Mouse (Mus musculus) embryonic facial prominence, embryonic 15.5 days (tissue): ENCODE data around the gene Extl2. TPM values are rescaled to one million over a fixed set of nuclear protein-coding genes. Genes with fewer than 3 reads are reported as not detected.
A peak's percentile ranks its signal among the peaks of the same experiment; 100 is the strongest.

ENCODE experiments used
- ATAC-seq: fragments of 200-750 bp; cut with Nextera tagmentation; 2 replicates; pipeline ENCODE4 v1.8.0; 2017; ENCODE audit warnings: low read depth, moderate TSS enrichment; ENCODE audit not compliant: insufficient number of reproducible peaks, low FRiP score, low TSS enrichment
- H3K27ac ChIP-seq: fragments of 300-500 bp; sonication (generic); replicated peaks from 2 replicates; pipeline ENCODE4 v1.5.1; 2015; ENCODE audit warnings: mild to moderate bottlenecking, inconsistent platforms
- H3K27me3 ChIP-seq: fragments of 300-500 bp; sonication (generic); 2 replicates; pipeline ENCODE4 v1.6.1; 2015; ENCODE audit warnings: inconsistent platforms
- H3K36me3 ChIP-seq: fragments of 300-500 bp; sonication (generic); 2 replicates; pipeline ENCODE4 v1.6.1; 2015; ENCODE audit warnings: mild to moderate bottlenecking, inconsistent platforms
- H3K4me1 ChIP-seq: fragments of 300-500 bp; sonication (generic); 2 replicates; pipeline ENCODE4 v1.6.1; 2015; ENCODE audit warnings: inconsistent platforms
- H3K4me2 ChIP-seq: fragments of 300-500 bp; sonication (generic); replicated peaks from 2 replicates; pipeline ENCODE4 v1.6.1; 2015; ENCODE audit warnings: mild to moderate bottlenecking, inconsistent platforms
- H3K4me3 ChIP-seq: fragments of 300-500 bp; sonication (generic); replicated peaks from 2 replicates; pipeline ENCODE4 v1.5.1; 2015; ENCODE audit warnings: mild to moderate bottlenecking, inconsistent platforms
- H3K9ac ChIP-seq: fragments of 300-500 bp; sonication (generic); 2 replicates; pipeline ENCODE4 v1.6.1; 2015; ENCODE audit warnings: inconsistent platforms
- H3K9me3 ChIP-seq: fragments of 300-500 bp; sonication (generic); replicated peaks from 2 replicates; pipeline ENCODE4 v1.6.1; 2016; ENCODE audit warnings: inconsistent platforms
- WGBS: fragments of 180-500 bp; shearing (Covaris S2); methylation state at CpG from one replicate; pipeline ENCODE4 v1.1.7; 2015; 5-methylcytosine and 5-hydroxymethylcytosine counted together
- polyA plus RNA-seq: library from polyadenylated mRNA; unstranded; fragments of >200 nt; fragmentation: Nextera tagmentation; extraction: Ambion mirVana; gene quantifications from 2 replicates; pipeline ENCODE4 v1.2.1, GENCODE M21; 2015

The Extl2 gene
- polyA plus RNA-seq, 1 experiment from 2014 or later, result 18.5 TPM

DNA sequence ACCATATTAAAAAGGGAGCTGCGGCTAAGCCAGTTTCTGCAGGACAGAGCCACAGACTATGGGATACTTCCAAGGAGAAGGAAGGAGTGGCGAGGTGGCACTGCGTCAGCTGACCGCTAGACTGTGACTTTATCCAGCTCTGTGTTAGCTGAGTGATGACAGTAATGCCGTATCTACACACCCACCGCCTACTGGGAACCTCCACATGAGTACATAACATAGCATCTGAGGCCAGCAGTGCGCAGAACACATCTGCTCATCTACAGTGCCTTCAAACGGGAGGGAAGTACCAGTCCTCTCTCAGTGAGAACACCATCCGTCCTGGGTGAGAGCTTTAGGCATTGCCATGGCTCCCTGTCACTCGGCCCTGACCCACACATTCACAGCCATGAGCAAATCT lies 32.3 kb upstream of the Extl2 start:
- H3K4me1 ChIP-seq, result no peaks in the 10 kb centered on the region
- no peak for ATAC-seq
- WGBS, result 88% methylated on average over 10 of the region's 10 CpGs
- H3K9me3 ChIP-seq, result no peaks in the 10 kb centered on the region
- no peak overlapping the region for H3K9ac ChIP-seq
- no peak overlapping the region for H3K4me3 ChIP-seq
- no peak overlapping the region for H3K4me2 ChIP-seq
- H3K27ac ChIP-seq, result no peak overlapping the region
- peaks cover 45% of the 10 kb centered on the region for H3K36me3 ChIP-seq
- H3K27me3 ChIP-seq, result no peaks in the 10 kb centered on the region

DNA sequence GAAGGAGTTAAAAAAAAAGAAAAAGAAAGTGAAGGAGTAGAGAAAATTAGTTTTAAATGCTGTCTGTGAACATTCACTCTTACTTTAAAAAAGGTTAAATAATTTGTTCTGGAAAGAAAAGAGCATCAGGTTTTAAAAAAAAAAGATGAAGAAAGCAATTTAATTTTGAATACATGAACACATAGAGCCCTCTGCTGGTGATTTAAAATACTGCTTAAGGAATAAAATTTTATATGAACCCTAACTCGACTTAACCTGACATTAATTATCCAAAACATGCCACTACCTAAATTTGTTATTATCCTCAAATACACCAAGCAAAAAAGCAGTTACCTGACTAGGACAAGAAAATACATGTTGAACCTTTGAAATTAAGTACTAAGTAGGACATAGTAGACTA lies 28.3 kb upstream of the Extl2 start:
- no peaks in the 10 kb centered on the region for H3K9me3 ChIP-seq
- H3K27ac ChIP-seq, result no peak overlapping the region
- H3K4me2 ChIP-seq, result no peak overlapping the region
- H3K4me3 ChIP-seq, result no peak overlapping the region
- ATAC-seq, result no peak
- no peaks in the 10 kb centered on the region for H3K4me1 ChIP-seq
- 11% methylated on average over 1 of the region's 1 CpGs for WGBS
- H3K36me3 ChIP-seq, result peaks cover 52% of the 10 kb centered on the region
- H3K27me3 ChIP-seq, result no peaks in the 10 kb centered on the region
- no peak overlapping the region for H3K9ac ChIP-seq

DNA sequence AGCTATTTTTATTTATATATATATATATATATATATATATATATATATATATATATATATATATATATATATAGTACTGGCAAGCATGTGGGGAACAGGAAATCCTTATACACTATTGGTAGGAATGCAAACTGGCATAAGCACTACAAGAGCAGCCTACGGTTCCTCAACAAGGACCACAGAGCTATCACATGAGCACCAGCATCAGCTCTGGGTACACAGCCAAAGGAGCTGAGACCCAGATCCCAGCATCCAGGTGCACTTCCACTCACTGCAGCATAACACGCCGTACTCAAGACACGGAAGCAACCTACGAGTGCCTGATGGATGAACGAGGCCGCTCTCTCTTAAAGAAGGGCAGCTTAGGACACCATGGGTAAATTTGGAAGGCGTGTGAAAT lies 24.0 kb upstream of the Extl2 start:
- no peak overlapping the region for H3K9ac ChIP-seq
- no peaks in the 10 kb centered on the region for H3K27me3 ChIP-seq
- no peak for ATAC-seq
- peaks cover 47% of the 10 kb centered on the region for H3K36me3 ChIP-seq
- H3K4me1 ChIP-seq, result no peaks in the 10 kb centered on the region
- no peak overlapping the region for H3K27ac ChIP-seq
- H3K4me2 ChIP-seq, result no peak overlapping the region
- 92% methylated on average over 8 of the region's 8 CpGs for WGBS
- H3K9me3 ChIP-seq, result no peaks in the 10 kb centered on the region
- no peak overlapping the region for H3K4me3 ChIP-seq

DNA sequence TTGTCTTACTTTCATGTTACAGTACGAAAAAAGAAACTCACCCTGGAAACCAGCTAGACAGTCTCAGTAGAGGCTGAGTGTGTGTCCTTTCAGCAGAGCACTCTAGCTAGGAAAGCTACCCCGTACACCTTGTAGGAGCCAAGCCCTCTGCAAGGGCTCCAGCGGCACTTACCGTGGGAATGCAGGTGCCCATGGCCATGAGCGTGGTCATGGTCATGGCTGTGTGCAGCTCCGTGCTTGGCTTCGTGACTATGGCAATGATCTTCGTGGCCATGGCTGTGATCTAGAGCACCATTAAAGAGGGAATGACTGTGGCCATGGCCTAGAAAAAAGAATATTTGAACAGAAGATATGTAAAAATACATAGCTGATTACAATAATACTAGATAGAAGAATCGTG lies 22.6 kb upstream of the Extl2 start:
- Histone ChIP-seq H3K4me2 (no peak overlapping the region), H3K9me3 (no peaks in the 10 kb centered on the region), H3K4me1 (no peaks in the 10 kb centered on the region), H3K27me3 (no peaks in the 10 kb centered on the region), H3K4me3 (no peak overlapping the region), H3K36me3 (peaks cover 48% of the 10 kb centered on the region), H3K27ac (no peak overlapping the region), H3K9ac (no peak overlapping the region)
- WGBS, result 93% methylated on average over 9 of the region's 9 CpGs
- no peak for ATAC-seq

DNA sequence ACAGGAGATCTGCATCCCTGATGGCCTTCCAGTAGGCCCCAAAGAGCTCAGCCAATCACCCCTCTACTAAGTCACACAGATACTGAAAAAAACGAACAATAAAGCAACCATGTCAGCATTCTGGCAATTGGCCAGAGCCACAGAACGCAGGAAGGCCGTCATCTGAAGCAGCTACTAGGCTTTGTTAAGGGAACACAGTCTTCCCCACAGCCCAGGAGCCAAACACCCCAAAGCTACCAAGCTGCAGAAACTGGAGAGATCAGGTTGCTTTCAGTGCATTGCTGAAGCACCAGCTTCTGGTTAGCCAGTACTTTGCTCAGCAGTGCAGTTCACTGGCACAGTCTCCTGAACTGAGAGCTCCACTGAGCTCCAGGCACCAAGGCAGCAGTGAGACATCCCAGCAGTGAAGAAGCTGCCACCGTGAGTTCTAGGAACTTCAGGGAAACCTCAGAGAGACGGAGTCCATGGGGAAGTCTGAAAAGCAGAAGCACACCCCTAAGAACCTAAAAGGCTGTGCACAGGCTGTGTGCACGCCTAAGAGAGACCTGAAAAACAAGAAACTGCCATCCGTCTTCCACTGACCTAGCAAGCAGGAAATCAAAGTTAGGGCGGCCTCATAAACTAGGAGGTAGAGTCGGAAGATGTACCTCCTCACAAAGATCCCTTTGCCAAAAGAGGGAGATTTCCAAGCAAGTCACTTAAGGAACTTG lies 21.9 kb upstream of the Extl2 start:
- H3K27me3 ChIP-seq, result no peaks in the 10 kb centered on the region
- H3K36me3 ChIP-seq, result peaks cover 45% of the 10 kb centered on the region

DNA sequence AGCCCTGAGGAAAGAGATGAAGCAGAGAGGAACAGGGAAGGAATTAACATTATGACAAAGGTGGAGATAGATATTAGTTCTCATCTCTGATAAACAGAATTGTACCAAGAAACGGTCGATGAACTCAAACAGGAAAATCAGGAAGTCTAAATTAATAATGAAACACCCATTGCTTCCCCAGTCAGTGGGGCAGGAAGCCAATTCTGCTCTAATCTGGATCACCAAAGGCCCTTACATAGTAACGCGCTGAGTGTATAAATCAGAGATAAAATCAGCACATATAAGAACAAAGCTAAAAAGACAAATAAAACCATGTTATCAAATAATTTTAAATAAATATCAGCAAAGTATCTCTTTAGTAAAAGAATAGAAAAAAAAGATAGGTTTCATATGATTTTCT lies 15.2 kb upstream of the Extl2 start:
- no peak overlapping the region for H3K27ac ChIP-seq
- ATAC-seq, result no peak
- H3K4me3 ChIP-seq, result no peak overlapping the region
- 0 out of 2 replicates have a peak, but pooled peaks cover 3% of the 10 kb centered on the region for H3K4me1 ChIP-seq
- peaks cover 10% of the 10 kb centered on the region; the same call in 1 of the 2 replicates for H3K36me3 ChIP-seq
- no peaks in the 10 kb centered on the region for H3K9me3 ChIP-seq
- WGBS, result 72% methylated on average over 4 of the region's 4 CpGs
- H3K4me2 ChIP-seq, result no peak overlapping the region
- H3K27me3 ChIP-seq, result no peaks in the 10 kb centered on the region
- H3K9ac ChIP-seq, result no peak overlapping the region

More for the DNA sequence above, 21.9 kb upstream of the Extl2 start:
- H3K4me3 ChIP-seq, result no peak overlapping the region
- H3K9ac ChIP-seq, result no peak overlapping the region
- WGBS, result 60% methylated on average over 9 of the region's 9 CpGs
- H3K9me3 ChIP-seq, result no peaks in the 10 kb centered on the region
- no peak overlapping the region; the same call in 1 of the 2 replicates for H3K27ac ChIP-seq
- no peaks in the 10 kb centered on the region for H3K4me1 ChIP-seq
- H3K4me2 ChIP-seq, result no peak overlapping the region
- no peak for ATAC-seq

DNA sequence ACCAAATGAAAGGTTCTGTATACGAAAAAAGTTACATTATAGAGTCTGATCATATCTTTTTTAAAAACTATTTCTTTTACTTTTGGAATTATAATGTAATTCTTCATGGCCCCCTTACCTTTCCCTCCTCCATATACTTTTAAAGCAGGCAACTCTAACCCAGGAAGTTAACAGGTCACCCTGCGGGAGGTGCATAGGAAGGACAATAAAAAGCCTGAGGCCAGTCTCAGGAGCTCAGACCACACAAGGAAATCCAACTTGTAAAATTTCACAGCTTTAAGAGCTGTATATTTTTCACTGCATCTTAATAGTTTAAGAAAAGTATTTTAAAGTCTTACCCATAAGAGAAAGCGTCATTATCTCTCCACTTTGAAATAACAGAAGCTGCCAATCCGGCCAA lies 14.7 kb upstream of the Extl2 start:
- no peaks in the 10 kb centered on the region for H3K27me3 ChIP-seq
- H3K4me3 ChIP-seq, result no peak overlapping the region
- 75% methylated on average over 4 of the region's 4 CpGs for WGBS
- H3K4me2 ChIP-seq, result no peak overlapping the region
- 0 out of 2 replicates have a peak, but pooled peaks cover 3% of the 10 kb centered on the region for H3K4me1 ChIP-seq
- ATAC-seq, result no peak
- H3K27ac ChIP-seq, result no peak overlapping the region
- no peaks in the 10 kb centered on the region for H3K9me3 ChIP-seq
- peaks cover 11% of the 10 kb centered on the region; the same call in 1 of the 2 replicates for H3K36me3 ChIP-seq
- H3K9ac ChIP-seq, result no peak overlapping the region

DNA sequence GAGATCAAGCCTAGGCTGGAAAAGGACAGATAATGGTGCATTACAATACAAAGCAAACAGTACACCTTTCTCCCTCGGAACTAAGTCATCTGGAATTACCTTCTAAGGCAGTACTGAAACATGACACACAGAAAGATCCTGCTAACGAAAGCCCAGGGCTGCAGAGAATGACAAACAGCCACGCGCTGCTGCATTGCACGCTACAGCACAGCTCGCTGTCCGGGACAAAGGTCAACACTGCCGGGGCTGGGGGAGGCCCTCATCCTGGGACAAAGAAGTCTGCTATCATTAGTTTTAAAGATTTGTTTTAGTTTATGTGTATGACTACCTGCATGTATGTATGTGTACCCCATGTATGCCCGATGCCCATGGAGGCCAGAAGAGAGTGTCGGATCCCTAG lies 14.2 kb upstream of the Extl2 start:
- peaks cover 15% of the 10 kb centered on the region for H3K36me3 ChIP-seq
- no peak overlapping the region for H3K27ac ChIP-seq
- no peaks in the 10 kb centered on the region for H3K27me3 ChIP-seq
- no peak for ATAC-seq
- no peak overlapping the region for H3K4me3 ChIP-seq
- H3K9me3 ChIP-seq, result no peaks in the 10 kb centered on the region
- H3K4me1 ChIP-seq, result 0 out of 2 replicates have a peak, but pooled peaks cover 3% of the 10 kb centered on the region
- no peak overlapping the region for H3K4me2 ChIP-seq
- no peak overlapping the region for H3K9ac ChIP-seq
- 63% methylated on average over 10 of the region's 10 CpGs for WGBS

DNA sequence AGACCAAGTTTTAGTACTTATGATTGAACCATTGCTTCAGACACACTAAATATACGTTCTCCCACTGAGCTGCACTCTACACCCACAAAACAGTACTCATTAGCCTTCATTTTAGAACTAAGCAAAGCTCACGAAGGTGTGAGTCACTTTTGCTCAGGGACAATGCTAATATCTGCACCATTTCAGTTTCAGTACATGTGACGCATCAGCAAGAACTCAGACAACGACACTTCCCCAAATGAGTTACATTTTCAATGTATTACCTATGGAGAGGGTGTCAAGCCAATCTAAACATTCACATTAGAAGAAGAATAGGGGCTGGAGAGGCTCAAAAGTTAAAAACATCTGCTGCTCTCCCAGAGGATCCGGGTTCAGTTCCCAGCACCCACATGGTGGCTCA lies 10.3 kb upstream of the Extl2 start:
- WGBS, result 86% methylated on average over 5 of the region's 5 CpGs
- H3K9ac ChIP-seq, result no peak overlapping the region
- H3K27me3 ChIP-seq, result no peaks in the 10 kb centered on the region
- H3K36me3 ChIP-seq, result peaks cover 36% of the 10 kb centered on the region
- 0 out of 2 replicates have a peak, but pooled peaks cover 3% of the 10 kb centered on the region for H3K4me1 ChIP-seq
- H3K4me3 ChIP-seq, result no peak overlapping the region
- ATAC-seq, result no peak
- H3K27ac ChIP-seq, result no peak overlapping the region
- no peak overlapping the region for H3K4me2 ChIP-seq
- H3K9me3 ChIP-seq, result no peaks in the 10 kb centered on the region

DNA sequence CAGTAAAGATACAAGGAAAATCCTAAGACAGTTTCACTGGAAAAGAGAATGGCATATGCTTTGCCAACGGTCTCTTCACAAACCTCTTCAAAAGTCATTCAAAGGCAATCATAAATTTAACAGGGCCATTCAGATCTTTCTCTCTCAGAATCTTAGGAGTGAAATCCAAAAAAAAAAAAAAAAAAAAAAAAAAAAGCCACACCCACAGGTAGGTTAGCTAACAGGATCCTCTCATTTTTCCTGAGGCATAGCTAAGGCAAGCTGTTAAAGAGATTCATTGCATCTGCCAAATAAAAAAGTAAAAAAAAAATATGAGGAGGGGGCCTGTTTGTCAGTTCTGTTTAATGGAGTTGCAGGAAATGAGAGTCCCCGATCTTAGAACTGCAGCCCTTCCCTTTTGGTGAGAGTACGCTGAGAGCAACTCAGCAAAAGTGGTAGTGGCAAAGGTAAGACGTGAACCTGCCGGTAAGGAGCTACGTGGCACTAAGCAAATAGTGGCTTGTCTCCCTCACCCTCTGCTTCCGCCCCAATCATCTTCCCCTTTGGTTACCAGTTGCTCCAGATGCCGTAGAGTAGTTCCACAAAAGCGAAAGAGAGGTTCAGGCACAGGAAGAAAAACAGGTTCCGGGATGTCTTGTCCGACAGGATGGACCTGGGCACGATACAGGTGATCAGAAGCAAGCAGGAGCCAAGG lies 831 bp upstream of the Extl2 start:
- Histone ChIP-seq H3K4me3 (peak overlapping the region; percentile 85), H3K9ac (peak overlapping the region; percentile 78), H3K4me1 (peaks cover 6% of the 10 kb centered on the region; the same call in 1 of the 2 replicates), H3K27ac (peak overlapping the region; percentile 86), H3K36me3 (peaks cover 14% of the 10 kb centered on the region; the same call in 1 of the 2 replicates), H3K9me3 (no peaks in the 10 kb centered on the region), H3K27me3 (no peaks in the 10 kb centered on the region), H3K4me2 (peak overlapping the region; percentile 86)
- 7% methylated on average over 12 of the region's 12 CpGs for WGBS
- 0 out of 2 replicates have a peak, but pooled peaks have one; percentile 12 for ATAC-seq

DNA sequence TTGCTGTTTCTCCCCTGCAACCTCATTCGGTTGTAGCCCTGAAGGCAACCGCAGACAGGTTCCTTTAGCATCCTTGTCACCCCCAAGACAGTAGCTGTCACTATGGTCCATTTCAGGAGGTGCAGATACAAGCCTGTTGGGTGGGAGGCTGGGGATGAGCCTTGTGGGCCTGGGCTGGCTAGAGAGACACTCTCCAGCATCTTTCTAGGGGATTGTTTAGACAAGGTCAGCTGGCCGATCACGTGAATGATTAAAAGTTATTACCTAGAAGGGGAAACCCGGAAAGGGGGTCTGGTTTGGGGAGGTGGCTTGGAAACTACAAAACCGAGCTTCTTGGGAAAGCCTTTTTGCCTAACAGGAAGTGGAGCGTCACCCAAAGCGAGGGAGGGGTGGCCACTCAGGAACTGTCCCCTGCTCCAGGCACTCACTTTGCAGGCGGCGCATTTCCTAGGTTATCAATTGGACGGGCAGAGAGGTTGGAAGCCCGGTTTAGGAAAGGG lies 729 bp downstream of the Extl2 start:
- H3K4me1 ChIP-seq, result peaks cover 6% of the 10 kb centered on the region; the same call in 1 of the 2 replicates
- ATAC-seq, result peak; percentile 48
- peak overlapping the region; percentile 85 for H3K4me3 ChIP-seq
- peaks cover 8% of the 10 kb centered on the region; the same call in 1 of the 2 replicates for H3K36me3 ChIP-seq
- H3K9ac ChIP-seq, result peak overlapping the region; percentile 78
- 0% methylated on average over 12 of the region's 12 CpGs for WGBS
- no peaks in the 10 kb centered on the region for H3K9me3 ChIP-seq
- H3K4me2 ChIP-seq, result peak overlapping the region; percentile 86
- H3K27me3 ChIP-seq, result no peaks in the 10 kb centered on the region
- H3K27ac ChIP-seq, result peak overlapping the region; percentile 86
